Mouse (Mus musculus): ENCODE results near the gene Nucks1. TPM values are rescaled to one million over a fixed set of nuclear protein-coding genes. Genes with fewer than 3 reads are reported as not detected.
"Not testable (repeated sequence)": the region's sequence is repeated elsewhere in the genome, so short reads cannot be mapped to it uniquely, and the experiment has no call there.

Nucks1 gene
- total RNA-seq (2015; ENCODE audit: low replicate concordance) (35.0 and 47.6 TPM in 2 replicates), total RNA-seq (2017; ENCODE audit: low replicate concordance) (77.1 and 83.3 TPM in 2 replicates)

DNA sequence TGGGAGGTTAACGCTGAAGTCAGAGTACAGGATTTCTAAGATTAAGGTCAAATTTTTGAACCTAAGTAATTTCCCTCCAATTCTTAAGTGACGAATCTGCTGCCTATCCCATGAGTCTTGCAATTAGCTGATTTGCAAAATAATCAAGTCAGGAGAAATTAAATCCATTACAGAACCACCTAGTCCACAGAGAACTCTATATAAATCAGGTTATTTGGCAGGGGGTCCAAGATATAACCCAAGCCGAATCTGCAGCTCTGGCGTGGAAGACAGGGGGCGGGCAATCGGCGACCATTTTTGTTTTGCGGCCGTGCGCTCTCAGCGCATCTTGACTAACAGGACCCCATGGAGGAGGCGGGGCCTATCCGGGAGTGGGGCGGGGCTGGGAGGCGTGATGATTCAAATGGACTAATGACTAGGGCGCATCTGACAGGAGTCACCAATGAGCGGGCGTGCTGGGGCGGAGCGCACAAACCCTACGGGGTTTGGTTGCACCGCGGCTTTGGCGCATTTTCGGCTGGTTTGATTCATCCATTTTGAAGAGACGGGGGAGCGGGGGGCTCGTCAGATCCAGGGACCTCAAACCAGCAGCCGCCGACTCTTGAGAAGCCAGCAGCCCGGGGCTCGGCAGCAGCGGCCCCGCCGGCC is at the start of gene Nucks1:
Gene Nucks1, plus strand, starts transcription at position 534 of the 648 bp plus-strand sequence.
- ATAC-seq (replicated peaks; ENCODE audit: low FRiP score, poor library complexity, severe bottlenecking): peak; percentile 97

DNA sequence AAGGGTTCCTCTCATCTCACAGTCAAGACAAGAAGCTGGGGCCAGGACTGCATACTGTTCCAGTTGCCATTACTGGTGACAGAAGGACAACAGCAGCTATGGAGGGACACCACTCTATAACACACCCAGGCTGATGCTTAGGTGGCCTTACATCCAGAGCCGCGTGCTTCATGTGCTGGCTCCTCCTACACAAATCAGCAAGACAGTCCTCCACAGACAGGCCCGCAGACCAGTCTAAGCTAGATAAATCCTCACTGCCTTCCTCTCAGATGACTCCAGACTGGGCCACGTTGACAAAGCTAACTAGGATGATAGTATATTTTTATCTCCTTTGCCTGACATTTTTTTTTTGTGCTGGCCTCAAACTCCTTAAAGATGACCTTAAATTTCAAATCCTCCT is 48.5 kb upstream of the Nucks1 start:
- ATAC-seq (replicated peaks; ENCODE audit: low FRiP score, poor library complexity, severe bottlenecking): no peak

DNA sequence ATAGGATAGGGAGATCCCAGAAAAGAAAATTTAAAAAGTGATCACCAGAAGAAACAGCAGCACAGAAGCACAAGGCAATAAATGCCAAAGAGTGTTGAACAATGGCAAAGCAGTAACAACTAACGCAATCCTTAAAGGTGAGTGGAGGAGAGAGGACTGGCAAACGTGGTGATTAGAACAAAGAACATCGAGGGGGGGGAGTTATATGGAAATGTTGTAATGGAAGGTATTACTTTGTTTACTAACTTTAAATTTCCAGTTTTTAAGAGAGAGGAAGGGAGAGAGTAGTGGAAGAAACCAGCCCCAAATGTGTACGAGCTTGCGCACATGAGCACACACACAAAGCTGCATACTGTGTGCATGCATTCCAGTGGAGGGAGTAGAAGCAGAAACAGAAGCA is 44.7 kb upstream of the Nucks1 start:
- no peak for ATAC-seq (replicated peaks; ENCODE audit: low FRiP score, poor library complexity, severe bottlenecking)

DNA sequence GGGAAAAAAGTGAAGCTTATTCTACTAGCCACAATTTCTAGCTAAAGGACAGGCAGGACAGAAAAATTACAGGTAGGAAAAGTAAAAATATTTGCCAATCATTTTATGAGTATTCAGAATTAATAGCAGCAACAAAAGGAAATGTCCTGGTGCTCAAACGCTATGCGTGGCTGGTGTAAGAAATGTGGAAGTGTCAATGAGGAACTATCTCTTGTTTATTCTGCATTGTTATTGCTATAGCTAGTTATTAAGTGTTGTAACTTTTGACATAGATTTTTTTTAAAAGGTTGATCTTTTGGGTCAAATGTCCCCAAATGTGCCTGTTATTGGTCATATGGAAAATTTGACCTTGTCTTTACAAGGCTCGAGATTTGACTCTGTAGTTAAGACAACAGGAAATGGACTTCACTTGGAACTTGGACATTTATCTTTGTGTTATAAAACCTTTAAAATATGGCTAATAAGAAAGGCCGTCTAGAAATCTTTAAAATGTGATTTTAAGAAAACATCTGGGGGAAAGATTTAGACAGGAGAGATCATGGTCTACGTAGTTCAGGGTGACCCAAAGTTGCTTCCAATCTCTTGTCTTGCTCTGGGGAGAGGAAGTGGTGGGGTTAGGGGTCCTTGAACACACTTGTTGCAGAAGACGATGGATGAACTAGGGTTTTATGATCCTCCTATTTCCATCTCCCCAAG is 43.9 kb upstream of the Nucks1 start:
- no peak for ATAC-seq (replicated peaks; ENCODE audit: low FRiP score, poor library complexity, severe bottlenecking)

DNA sequence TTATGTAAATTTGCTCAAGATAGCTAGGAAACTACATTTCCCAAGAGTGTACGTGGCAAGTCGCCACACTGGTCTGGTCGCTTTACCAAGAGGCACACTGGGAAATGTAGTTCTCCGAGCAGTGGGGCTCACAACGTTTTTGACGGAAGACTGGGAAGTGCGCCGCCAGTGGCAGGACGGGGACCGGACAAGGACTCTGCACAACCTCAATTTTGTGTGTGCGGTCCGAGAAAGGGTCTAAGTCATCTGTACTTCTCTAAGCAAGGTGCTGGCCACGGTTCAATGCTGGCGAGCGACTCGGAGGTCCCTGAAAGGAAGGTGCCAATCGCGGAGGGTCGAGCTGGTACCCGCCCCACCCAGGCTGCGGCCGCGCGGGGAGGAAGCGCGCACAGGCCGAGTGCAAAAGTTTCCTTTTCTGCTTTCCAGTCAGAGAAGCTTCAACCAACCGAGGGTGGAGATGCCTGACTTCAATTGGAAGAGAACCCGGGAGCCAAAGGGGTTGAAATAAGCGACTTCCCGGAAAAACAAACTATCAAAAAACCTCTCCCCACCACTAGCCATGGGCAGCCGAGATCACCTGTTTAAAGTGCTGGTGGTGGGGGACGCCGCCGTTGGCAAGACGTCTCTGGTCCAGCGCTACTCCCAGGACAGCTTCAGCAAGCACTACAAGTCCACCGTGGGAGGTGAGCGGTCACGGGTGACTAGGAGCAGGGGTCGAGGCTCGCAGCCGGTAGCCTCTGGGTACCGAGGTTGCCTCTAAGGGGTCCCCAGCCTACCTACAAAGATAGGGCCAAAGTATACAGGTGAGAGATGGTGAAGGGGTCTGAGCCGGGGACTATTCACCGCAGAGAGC is 43.0 kb upstream of the Nucks1 start, which contains the start of gene Rab29:
Gene Rab29, plus strand, starts transcription at position 132 of the 853 bp plus-strand sequence.
- ATAC-seq (replicated peaks; ENCODE audit: low FRiP score, poor library complexity, severe bottlenecking): peak; percentile 95

DNA sequence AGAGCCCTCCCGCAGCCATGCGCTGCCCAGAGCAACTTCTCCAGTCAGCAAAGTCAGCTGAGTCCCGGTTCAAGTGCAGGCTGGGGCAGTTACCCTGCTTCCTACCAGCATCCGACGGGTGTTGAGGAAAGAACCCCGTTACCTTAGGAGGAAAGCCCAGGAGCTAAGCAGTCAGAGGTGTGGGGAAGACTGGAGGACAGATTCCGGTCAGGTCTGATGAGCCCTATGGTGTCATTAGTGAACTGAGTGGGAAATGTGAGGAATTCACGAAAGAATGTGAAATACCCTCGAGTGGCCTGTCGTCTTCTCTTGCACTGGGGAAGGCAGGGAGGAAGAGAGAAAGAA is 42.4 kb upstream of the Nucks1 start:
- ATAC-seq (replicated peaks; ENCODE audit: low FRiP score, poor library complexity, severe bottlenecking): peak; percentile 23; the same call in 1 of the 2 replicates

DNA sequence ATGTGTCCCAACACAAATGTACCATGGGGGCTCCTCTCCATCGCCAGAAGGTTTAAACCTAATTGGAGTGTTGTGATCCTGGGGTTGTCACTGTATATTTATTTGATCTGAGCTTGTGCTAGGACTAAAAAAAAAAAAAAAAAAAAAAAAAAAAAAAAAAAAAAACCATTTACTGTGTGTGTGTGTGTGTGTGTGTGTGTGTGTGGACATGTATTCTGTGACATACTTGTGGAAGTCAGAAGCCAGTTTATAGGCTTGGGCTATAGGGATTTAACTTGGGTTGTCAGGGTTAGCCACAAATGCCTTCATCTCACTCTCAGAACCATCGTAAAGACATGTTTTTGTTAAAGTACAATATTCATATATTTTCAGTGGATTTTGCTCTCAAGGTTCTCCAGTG is 40.8 kb upstream of the Nucks1 start:
- no peak for ATAC-seq (replicated peaks; ENCODE audit: low FRiP score, poor library complexity, severe bottlenecking)

DNA sequence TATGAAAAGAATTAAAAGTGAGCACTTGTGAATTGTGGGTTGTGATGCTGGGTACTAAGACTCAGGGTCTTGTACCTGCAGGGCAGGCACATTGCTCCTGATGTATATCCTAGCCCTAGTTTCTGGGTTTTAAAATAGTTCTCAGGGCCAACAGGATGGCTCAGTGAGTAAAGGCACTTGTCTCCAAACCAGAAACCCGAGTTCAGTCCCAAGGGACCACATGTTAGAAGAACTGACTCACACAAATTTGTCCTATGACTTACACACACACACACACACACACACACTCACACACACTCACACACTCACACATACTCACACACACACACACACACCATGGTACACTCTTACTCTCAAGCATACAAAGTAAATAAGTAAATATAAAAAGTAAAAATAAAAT is 37.5 kb upstream of the Nucks1 start:
- no peak for ATAC-seq (replicated peaks; ENCODE audit: low FRiP score, poor library complexity, severe bottlenecking)

DNA sequence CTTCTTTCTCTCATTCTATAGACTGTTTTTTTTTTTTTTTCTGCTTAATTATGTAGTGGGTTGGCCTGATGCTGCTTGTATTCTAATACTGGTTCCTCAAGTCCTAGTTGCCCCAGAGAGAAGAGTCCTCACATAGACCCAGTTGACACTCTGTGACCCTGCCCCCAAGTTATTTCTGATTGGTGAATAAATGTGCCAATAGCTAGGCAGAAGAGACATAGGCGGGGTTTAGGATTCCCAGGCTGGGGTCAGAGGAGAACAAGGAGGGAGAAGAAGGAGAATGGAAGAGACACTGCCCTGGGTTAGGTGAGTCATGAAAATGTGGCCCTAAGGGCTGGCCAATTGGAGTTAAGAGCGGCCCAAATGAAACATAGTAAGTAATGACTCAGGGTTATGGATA is 30.5 kb upstream of the Nucks1 start:
- ATAC-seq (replicated peaks; ENCODE audit: low FRiP score, poor library complexity, severe bottlenecking): no peak

DNA sequence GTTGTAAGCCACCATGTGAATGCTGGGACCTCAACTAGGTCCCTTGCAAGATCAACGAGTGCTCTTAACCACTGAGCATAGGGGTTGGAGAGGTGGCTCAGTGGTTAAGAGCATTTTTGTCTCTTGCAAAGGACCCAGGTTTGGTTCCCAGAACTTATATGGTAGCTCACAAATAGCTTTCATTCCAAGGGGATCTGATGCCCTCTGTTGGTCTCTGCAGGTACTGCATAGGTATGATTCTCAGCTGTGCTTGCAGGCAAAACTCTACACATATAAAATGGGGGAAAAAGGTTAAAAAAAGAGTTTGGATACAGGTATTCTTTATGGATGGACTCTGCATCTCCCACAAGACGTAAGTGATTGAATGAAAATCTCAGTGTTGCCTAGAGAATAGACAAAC is 27.5 kb upstream of the Nucks1 start:
- ATAC-seq (replicated peaks; ENCODE audit: low FRiP score, poor library complexity, severe bottlenecking): peak; percentile 88

DNA sequence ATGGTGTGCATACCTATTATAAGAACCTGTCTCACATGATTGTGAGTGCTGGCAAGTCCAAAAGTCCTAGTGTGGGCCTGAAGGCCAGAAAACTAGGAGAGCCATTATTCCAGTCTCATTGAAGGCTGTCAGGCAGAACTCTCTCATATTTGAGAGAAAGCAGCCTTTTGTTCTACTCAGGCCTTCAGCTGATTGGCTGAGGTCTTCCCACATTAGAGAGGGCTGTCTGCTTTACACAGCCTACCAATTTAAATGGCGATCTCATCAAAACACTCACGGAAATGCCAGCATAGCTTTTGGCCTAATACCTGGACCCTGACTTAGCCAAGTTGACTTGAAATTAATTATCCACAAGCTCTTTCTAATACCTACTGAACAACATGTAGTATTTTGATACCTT is 24.2 kb upstream of the Nucks1 start:
- ATAC-seq (replicated peaks; ENCODE audit: low FRiP score, poor library complexity, severe bottlenecking): no peak

DNA sequence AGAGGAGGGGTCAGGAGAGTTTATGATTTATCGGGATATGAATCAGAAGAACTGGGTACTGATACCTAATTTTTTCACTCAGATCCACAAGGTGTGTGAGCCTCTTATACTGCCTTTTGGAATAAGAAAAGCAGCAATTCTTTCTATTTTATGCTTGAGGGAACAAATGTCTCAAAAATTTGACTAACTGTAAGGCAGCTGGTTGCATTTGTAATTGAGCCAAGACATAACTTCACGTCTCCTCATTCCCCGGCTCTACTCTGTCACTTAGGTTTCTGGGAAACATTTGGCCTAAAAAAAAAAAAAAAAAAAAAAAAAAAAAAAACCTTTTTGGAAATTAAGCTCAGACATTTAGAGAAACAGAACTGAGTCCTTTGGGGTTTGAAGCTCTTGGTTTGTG is 23.7 kb upstream of the Nucks1 start:
- ATAC-seq (replicated peaks; ENCODE audit: low FRiP score, poor library complexity, severe bottlenecking): no peak

DNA sequence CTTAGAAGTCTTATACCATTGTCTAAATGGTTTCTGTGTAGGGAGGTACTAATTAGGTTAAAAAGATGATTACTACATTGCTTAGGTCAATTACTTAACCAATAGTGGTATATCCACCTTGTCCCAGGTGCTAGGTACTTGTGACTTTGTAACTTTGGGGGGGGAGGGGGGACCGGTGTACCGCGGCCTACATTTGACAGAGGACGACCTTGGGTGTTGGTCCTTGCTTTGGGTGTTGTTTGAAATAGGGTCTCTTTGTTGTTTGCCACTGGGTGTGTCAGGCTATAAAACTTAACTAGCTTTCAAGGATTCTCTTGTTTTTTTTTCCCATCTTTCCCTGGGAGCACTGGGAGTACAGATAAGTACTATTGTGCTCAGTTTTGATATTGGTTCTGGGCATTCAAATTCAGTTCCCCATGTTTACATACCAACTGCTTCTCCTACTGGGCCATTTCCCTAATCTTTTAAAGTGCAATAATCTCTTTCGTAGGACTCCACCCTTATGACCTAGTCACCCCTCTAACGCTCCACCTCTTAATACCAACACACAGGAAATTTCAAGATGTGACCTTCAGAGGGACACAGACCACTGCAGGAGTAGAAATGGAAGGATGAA is 20.2 kb upstream of the Nucks1 start:
- no peak for ATAC-seq (replicated peaks; ENCODE audit: low FRiP score, poor library complexity, severe bottlenecking)

DNA sequence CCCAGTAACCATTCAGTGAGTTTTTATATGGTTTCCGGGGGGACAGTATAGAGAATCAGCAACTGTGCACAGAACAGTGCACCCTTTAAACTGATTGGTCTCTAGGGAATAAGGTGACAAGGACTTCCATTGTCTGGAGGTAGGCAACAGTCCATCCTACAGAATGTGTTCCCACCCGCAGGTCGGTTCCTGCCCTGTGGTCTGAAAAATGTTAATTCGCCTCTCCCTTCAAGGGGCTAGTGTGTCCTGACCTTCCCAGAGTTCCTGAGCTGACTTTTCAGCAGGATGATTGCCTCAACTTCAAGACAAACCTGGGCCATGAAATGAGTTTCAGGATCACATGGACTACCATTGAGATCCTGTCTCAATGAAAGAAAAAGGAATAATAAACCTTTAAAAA is 18.9 kb upstream of the Nucks1 start:
- no peak for ATAC-seq (replicated peaks; ENCODE audit: low FRiP score, poor library complexity, severe bottlenecking)

DNA sequence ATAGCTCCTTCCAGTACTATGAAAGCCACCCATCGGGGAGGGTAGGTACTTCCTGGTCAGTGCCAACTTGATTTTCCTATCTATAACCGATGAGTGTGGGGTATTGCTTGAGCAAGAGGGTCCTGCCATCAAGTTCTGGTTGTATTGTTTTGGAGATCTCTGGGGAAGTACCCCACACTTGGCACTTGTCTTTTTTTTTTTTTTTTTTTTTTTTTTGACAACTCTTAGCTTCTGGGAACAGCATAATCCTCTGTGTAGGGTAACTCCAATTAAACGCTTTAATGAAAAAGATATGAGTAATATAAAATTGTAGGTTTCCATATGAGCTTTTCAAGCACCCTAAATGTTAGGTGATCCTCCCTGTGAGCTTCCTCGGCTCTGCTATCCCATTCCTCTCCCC is 7.7 kb upstream of the Nucks1 start:
- ATAC-seq (replicated peaks; ENCODE audit: low FRiP score, poor library complexity, severe bottlenecking): no peak

DNA sequence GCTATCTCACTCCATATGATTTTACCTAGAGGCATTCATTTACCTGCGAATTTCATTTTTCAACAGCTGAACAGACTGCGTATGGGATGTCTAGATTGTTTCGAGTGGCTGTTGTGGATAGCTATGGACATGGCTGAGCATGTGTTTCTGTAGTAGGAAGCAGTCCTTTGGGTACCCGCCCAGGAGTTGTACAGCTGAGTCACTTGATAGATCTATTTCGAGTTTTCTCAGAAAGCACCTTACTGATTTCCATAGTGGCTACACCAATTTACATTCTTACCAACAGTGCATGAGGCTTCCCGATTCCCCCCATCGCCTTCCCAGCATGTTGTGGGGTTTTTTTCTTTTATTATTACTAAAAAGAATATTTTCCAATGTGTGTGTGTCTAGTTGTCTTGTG is 7.1 kb upstream of the Nucks1 start:
- no peak for ATAC-seq (replicated peaks; ENCODE audit: low FRiP score, poor library complexity, severe bottlenecking)

DNA sequence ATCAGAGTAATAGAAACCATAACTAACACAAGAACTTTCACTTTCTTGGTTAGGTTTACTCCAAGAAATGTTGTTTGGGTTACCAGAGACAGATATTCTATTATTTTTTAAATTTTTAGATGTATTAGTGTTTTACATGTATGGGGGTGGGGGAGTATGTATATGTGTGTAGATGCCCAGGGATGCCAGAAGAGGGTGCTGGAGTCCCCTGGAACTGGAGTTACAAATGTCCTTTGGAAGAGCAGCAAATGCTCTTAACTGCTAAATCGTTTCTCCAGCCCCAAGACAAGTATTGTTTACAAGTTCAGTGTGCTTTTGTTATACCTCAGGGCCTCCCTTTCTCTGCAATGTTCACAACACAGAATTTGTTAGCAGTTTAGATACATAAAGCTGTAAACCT is 4.8 kb upstream of the Nucks1 start:
- no peak for ATAC-seq (replicated peaks; ENCODE audit: low FRiP score, poor library complexity, severe bottlenecking)

DNA sequence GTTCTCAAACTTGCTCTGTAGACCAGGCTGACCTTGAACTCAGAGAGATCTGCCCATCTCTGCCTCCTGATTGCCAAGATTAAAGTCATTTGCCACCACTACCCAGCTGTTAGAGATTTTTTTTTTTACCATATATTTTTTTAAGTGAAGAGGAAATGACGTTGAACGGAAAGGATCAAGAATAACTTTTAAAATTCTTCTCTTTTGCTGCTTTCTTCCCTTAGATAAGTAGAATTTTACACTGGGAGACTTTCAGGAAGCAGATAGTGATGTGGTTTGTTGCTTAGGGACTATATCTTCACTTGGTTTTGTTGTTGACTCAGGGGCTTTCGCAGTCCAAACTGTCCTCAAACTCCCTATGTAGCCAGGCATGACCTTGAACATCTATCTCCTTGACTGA is 1.9 kb upstream of the Nucks1 start:
- no peak for ATAC-seq (replicated peaks; ENCODE audit: low FRiP score, poor library complexity, severe bottlenecking)

DNA sequence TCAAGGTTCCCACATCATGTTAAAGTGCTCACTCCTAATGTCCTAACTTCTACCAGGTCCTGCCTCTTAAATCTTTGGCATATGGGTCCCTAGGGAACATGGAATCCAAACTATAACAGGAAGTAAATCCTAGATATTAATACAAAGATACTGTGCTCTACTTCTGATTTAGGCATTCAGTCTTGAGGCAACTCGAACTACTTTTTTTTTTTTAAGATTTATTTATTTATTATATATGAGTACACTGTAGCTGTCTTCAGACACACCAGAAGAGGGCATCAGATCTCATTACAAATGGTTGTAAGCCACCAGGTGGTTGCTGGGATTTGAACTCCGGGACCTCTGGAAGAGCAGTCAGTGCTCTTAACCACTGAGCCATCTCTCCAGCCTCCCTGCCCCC is 1.1 kb upstream of the Nucks1 start:
- ATAC-seq (replicated peaks; ENCODE audit: low FRiP score, poor library complexity, severe bottlenecking): not testable (repeated sequence)

All from erythroblast, adult 5-6 weeks (primary cell).